Mouse (Mus musculus): ENCODE data around the gene Fut11. TPM values are rescaled to one million over a fixed set of nuclear protein-coding genes. Genes with fewer than 3 reads are reported as not detected.

Fut11 gene
- polyA plus RNA-seq, 1 experiment from 2014 or later, result 19.9 TPM

DNA sequence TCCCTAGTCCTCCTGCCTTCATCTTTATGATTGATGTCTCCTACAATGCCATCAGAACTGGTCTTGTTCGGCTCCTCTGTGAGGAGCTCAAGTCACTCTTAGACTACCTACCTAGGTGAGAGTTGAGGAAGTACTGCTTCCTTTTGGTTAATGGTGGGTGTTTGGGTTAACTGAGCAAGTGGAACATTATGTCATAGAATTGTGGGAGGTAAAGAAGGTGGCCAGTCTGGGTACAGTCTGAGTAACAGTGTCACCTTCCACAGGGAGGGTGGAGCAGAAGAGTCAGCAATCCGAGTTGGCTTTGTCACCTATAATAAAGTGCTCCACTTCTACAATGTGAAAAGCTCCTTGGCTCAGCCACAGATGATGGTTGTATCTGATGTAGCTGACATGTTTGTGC, 5.8 kb upstream of the Fut11 start:
- Histone ChIP-seq H3K4me3 (ENCODE audit: low read length) (no peak overlapping the region), H3K9ac (ENCODE audit: low read depth, low read length) (no peak overlapping the region), H3K4me1 (ENCODE audit: control insufficient read depth, insufficient read depth, low read length) (peaks cover 1% of the 10 kb centered on the region; the same call in 1 of the 2 replicates), H3K27ac (ENCODE audit: low read depth, low read length) (no peak overlapping the region), H3K4me2 (replicated peaks; ENCODE audit: low read depth, low read length) (no peak overlapping the region), H3K36me3 (ENCODE audit: control insufficient read depth, insufficient read depth, low read length) (peaks cover 99% of the 10 kb centered on the region), H3K9me3 (ENCODE audit: control insufficient read depth, low read length) (no peaks in the 10 kb centered on the region), H3K27me3 (ENCODE audit: control insufficient read depth, insufficient read depth, low read length) (no peaks in the 10 kb centered on the region)
- no peak for ATAC-seq (ENCODE audit: low FRiP score, low TSS enrichment)
- 80% methylated on average over 2 of the region's 2 CpGs for WGBS

DNA sequence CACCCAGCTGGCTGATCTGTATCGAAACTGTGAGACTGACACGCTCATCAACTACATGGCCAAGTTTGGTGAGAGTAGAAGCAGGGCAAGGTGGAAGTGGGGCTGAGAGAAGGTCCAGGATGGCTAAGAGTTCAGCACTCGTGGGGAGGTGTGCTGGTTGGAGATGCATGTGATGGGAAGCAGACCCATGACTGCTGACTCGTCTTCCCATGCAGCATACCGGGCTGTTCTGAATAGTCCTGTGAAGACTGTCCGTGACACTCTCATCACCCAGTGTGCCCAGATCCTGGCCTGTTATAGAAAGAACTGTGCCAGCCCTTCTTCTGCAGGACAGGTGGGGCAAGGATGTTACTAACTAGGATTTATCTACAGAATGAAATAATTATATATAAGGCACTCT, 3.0 kb upstream of the Fut11 start:
- Histone ChIP-seq H3K4me1 (ENCODE audit: control insufficient read depth, insufficient read depth, low read length) (peaks cover 14% of the 10 kb centered on the region), H3K27ac (ENCODE audit: low read depth, low read length) (no peak overlapping the region), H3K9ac (ENCODE audit: low read depth, low read length) (no peak overlapping the region), H3K9me3 (ENCODE audit: control insufficient read depth, low read length) (no peaks in the 10 kb centered on the region), H3K36me3 (ENCODE audit: control insufficient read depth, insufficient read depth, low read length) (peaks cover 75% of the 10 kb centered on the region), H3K27me3 (ENCODE audit: control insufficient read depth, insufficient read depth, low read length) (no peaks in the 10 kb centered on the region), H3K4me2 (replicated peaks; ENCODE audit: low read depth, low read length) (no peak overlapping the region), H3K4me3 (ENCODE audit: low read length) (no peak overlapping the region)
- ATAC-seq (ENCODE audit: low FRiP score, low TSS enrichment), result no peak
- 95% methylated on average over 6 of the region's 6 CpGs for WGBS

DNA sequence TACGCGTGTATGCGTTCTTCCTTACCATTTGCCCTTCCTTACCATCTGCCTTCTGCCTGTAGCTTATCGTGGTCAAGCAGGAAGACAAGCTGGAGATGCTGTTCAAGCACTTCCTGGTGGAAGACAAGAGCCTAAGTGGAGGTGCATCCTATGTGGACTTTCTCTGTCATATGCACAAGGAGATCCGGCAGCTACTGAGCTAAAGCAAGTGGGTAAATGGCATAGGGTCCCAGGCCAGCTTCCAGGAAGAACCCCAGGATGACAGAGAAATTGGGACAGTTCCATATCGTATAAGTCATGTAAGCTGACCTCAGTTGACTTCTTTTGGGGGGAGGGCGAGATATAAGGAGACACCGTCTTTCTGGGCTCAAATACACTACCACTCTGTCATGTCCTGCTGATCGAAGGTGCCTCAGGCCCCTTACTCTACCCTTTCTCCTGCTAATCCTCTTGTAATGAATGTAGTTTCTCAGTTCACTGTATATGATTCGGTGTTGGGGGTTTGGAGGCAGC, 1.1 kb upstream of the Fut11 start:
- ATAC-seq (ENCODE audit: low FRiP score, low TSS enrichment), result no peak
- Histone ChIP-seq H3K27me3 (ENCODE audit: control insufficient read depth, insufficient read depth, low read length) (no peaks in the 10 kb centered on the region), H3K4me1 (ENCODE audit: control insufficient read depth, insufficient read depth, low read length) (peaks cover 27% of the 10 kb centered on the region), H3K36me3 (ENCODE audit: control insufficient read depth, insufficient read depth, low read length) (peaks cover 64% of the 10 kb centered on the region), H3K4me3 (ENCODE audit: low read length) (no peak overlapping the region), H3K9ac (ENCODE audit: low read depth, low read length) (no peak overlapping the region), H3K27ac (ENCODE audit: low read depth, low read length) (no peak overlapping the region), H3K9me3 (ENCODE audit: control insufficient read depth, low read length) (no peaks in the 10 kb centered on the region), H3K4me2 (replicated peaks; ENCODE audit: low read depth, low read length) (no peak overlapping the region)
- 87% methylated on average over 10 of the region's 10 CpGs for WGBS

DNA sequence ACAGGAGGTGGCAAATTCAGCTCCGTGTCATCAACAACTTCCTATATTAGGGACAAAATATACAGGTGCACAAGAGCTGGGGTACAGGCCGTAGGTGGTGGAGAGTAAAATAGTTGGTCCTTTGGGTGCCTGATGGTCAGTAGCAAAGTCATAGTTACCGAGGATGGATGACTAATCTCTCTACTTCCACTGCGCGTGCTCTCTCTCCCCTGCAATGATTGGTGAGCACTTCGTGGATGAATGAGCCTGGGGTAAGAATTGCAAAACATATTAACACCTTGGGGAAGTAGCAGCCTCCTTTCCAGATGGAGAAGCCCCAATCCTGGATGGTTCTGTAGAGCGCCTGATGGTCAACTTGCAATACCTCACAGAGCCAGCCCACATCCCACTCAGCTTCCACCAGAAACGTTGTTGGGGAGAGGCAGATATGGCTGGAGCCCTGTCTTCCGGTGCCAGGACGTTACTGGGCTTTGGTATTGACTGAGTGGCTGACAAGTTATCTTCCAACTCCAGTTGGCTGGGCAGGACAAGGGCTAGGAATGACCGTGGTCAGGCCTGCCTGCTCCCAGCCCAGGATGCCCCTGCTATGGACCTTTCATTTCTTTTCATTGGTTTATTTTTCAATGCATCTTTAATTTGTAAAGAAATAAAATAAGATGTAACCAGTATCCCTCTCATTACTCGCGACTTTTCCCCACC, 434 bp upstream of the Fut11 start:
- Histone ChIP-seq H3K9me3 (ENCODE audit: control insufficient read depth, low read length) (no peaks in the 10 kb centered on the region), H3K4me3 (ENCODE audit: low read length) (peak overlapping the region; percentile 86), H3K36me3 (ENCODE audit: control insufficient read depth, insufficient read depth, low read length) (peaks cover 60% of the 10 kb centered on the region), H3K27me3 (ENCODE audit: control insufficient read depth, insufficient read depth, low read length) (no peaks in the 10 kb centered on the region), H3K9ac (ENCODE audit: low read depth, low read length) (peak overlapping the region; percentile 87), H3K4me1 (ENCODE audit: control insufficient read depth, insufficient read depth, low read length) (peaks cover 31% of the 10 kb centered on the region), H3K27ac (ENCODE audit: low read depth, low read length) (peak overlapping the region; percentile 98), H3K4me2 (replicated peaks; ENCODE audit: low read depth, low read length) (peak overlapping the region; percentile 80)
- 44% methylated on average over 13 of the region's 13 CpGs for WGBS
- peak; percentile 37; the same call in 1 of the 2 replicates for ATAC-seq (ENCODE audit: low FRiP score, low TSS enrichment)

DNA sequence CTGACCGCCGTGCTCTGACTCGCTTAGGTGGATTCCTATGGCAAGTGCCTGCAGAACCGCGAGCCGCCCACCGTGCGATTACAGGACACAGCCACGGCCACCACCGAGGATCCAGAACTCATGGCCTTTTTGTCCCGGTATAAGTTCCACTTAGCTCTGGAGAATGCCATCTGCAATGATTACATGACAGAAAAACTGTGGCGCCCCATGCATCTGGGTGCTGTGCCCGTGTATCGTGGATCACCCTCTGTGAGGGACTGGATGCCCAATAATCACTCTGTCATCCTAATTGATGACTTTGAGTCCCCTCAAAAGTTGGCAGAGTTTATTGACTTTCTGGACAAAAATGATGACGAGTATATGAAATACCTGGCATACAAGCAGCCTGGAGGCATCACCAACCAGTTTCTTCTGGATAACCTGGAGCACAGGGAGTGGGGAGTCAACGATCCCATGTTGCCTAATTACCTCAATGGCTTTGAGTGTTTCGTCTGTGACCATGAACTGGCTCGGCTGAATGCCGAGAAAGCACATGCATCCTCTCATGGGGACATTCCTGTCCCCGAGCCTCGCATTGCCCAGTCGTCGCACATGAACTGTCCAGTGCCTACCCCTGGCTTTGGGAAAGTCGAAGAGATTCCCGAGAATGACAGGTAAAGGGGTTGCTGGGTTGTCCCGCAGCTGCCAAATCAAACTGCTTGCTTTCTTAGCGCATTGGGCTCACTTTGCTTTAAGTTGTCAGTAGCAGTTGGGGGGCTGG, 1.2 kb downstream of the Fut11 start:
- H3K27ac ChIP-seq (ENCODE audit: low read depth, low read length), result peak overlapping the region; percentile 98
- no peaks in the 10 kb centered on the region for H3K27me3 ChIP-seq (ENCODE audit: control insufficient read depth, insufficient read depth, low read length)
- H3K4me2 ChIP-seq (replicated peaks; ENCODE audit: low read depth, low read length), result peak overlapping the region; percentile 80
- ATAC-seq (ENCODE audit: low FRiP score, low TSS enrichment), result no peak
- 12% methylated on average over 27 of the region's 27 CpGs for WGBS
- H3K4me3 ChIP-seq (ENCODE audit: low read length), result peak overlapping the region; percentile 86
- H3K36me3 ChIP-seq (ENCODE audit: control insufficient read depth, insufficient read depth, low read length), result peaks cover 45% of the 10 kb centered on the region
- H3K9me3 ChIP-seq (ENCODE audit: control insufficient read depth, low read length), result no peaks in the 10 kb centered on the region
- peak overlapping the region; percentile 87 for H3K9ac ChIP-seq (ENCODE audit: low read depth, low read length)
- H3K4me1 ChIP-seq (ENCODE audit: control insufficient read depth, insufficient read depth, low read length), result peaks cover 31% of the 10 kb centered on the region

DNA sequence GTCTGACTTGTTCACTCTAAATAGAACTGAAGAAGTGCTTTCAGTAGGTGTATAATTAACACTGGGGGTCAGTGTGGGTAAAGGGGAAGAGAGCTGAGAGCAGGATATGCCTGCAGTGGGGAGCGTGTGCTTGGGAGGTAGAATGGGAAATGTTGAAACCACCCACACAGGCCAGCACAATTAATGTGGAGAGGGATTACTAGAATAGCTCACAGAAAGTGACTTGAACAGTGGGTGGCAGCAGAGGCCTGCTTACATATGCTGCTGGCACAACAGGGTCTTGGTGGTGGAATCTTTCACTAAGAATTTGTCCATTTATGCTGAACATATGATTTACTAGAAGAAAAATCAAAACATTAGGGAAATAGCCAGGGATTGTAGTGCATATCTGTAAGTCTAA, 2.2 kb downstream of the Fut11 start:
- ATAC-seq (ENCODE audit: low FRiP score, low TSS enrichment), result no peak
- peak overlapping the region; percentile 86; the same call in 1 of the 2 replicates for H3K4me3 ChIP-seq (ENCODE audit: low read length)
- no peak overlapping the region for H3K27ac ChIP-seq (ENCODE audit: low read depth, low read length)
- H3K4me1 ChIP-seq (ENCODE audit: control insufficient read depth, insufficient read depth, low read length), result peaks cover 41% of the 10 kb centered on the region
- H3K4me2 ChIP-seq (replicated peaks; ENCODE audit: low read depth, low read length), result peak overlapping the region; percentile 80
- H3K9ac ChIP-seq (ENCODE audit: low read depth, low read length), result peak overlapping the region; percentile 14; the same call in 1 of the 2 replicates
- peaks cover 35% of the 10 kb centered on the region for H3K36me3 ChIP-seq (ENCODE audit: control insufficient read depth, insufficient read depth, low read length)
- 21% methylated on average over 1 of the region's 1 CpGs for WGBS
- H3K9me3 ChIP-seq (ENCODE audit: control insufficient read depth, low read length), result no peaks in the 10 kb centered on the region
- H3K27me3 ChIP-seq (ENCODE audit: control insufficient read depth, insufficient read depth, low read length), result no peaks in the 10 kb centered on the region

DNA sequence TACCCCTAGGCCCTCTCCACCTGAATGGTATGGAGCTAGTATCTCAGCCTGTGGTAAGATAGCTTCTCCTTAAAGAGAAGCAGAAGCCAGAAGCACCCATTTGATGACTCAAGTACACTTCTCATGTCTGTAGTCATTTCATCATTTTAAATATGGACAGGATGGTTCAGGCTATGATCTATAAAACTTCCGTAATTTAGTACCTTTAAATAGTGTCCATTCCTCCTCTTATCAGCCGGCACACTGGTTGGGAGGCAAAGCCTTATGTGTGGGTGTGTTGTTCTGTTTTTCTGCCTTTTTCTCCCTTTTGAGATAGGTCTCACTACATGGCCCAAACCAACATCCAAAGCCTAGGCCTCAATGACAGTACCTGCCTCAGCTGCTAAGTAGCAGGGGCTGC, 3.7 kb downstream of the Fut11 start:
- WGBS, result 87% methylated on average over 2 of the region's 2 CpGs
- no peak overlapping the region for H3K27ac ChIP-seq (ENCODE audit: low read depth, low read length)

DNA sequence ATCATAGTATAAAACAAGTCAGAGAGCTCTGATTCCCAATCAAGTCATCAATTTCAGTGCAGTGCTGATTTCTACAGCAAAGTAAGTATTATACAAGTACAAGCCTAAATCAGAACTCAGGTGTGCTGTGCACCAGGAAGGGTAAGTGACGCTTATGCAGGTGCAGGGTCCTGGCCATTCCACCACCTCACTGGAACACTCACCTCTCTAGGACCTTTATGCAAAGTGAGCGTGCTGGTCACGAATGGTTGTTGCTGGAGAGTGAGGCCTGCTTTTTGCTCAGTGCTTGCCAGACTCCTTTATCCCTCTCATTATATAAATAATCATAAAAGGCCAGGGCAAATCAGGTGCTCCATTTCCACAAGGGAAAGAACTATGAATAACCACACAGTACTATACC, 5.6 kb downstream of the Fut11 start:
- no peak for ATAC-seq (ENCODE audit: low FRiP score, low TSS enrichment)
- Histone ChIP-seq H3K9me3 (ENCODE audit: control insufficient read depth, low read length) (no peaks in the 10 kb centered on the region), H3K4me2 (replicated peaks; ENCODE audit: low read depth, low read length) (no peak overlapping the region), H3K27ac (ENCODE audit: low read depth, low read length) (no peak overlapping the region), H3K4me3 (ENCODE audit: low read length) (no peak overlapping the region), H3K27me3 (ENCODE audit: control insufficient read depth, insufficient read depth, low read length) (no peaks in the 10 kb centered on the region), H3K36me3 (ENCODE audit: control insufficient read depth, insufficient read depth, low read length) (peaks cover 23% of the 10 kb centered on the region), H3K9ac (ENCODE audit: low read depth, low read length) (no peak overlapping the region), H3K4me1 (ENCODE audit: control insufficient read depth, insufficient read depth, low read length) (peaks cover 42% of the 10 kb centered on the region)
- WGBS, result 79% methylated on average over 3 of the region's 3 CpGs

More for the DNA sequence above, 3.7 kb downstream of the Fut11 start:
- no peaks in the 10 kb centered on the region for H3K27me3 ChIP-seq (ENCODE audit: control insufficient read depth, insufficient read depth, low read length)
- H3K4me1 ChIP-seq (ENCODE audit: control insufficient read depth, insufficient read depth, low read length), result peaks cover 43% of the 10 kb centered on the region
- H3K4me3 ChIP-seq (ENCODE audit: low read length), result no peak overlapping the region
- peaks cover 19% of the 10 kb centered on the region for H3K36me3 ChIP-seq (ENCODE audit: control insufficient read depth, insufficient read depth, low read length)
- no peak for ATAC-seq (ENCODE audit: low FRiP score, low TSS enrichment)
- H3K4me2 ChIP-seq (replicated peaks; ENCODE audit: low read depth, low read length), result 0 out of 2 replicates have a peak overlapping the region, but pooled peaks have one; percentile 1
- no peak overlapping the region for H3K9ac ChIP-seq (ENCODE audit: low read depth, low read length)
- no peaks in the 10 kb centered on the region for H3K9me3 ChIP-seq (ENCODE audit: control insufficient read depth, low read length)

DNA sequence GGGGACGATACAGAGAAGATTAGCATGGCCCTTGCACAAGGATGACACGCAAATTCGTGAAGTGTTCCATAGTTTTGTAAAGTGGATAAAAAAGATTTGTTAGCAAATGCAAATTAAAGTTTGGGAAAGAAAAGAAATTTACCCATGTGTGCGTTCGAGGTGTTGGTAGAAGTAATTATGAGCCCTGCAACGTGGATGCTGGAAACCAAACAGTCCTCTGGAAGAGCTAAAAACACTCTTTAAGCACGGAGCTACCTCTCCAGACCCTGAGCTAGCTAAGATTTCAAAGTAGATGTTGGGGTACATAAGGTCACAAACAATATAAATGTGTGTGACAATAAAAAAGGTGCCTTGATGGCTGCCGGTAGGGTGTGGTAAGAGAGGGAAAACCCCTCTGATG, 6.8 kb downstream of the Fut11 start:
- Histone ChIP-seq H3K9me3 (ENCODE audit: control insufficient read depth, low read length) (no peaks in the 10 kb centered on the region), H3K27me3 (ENCODE audit: control insufficient read depth, insufficient read depth, low read length) (no peaks in the 10 kb centered on the region), H3K4me2 (replicated peaks; ENCODE audit: low read depth, low read length) (peak overlapping the region; percentile 63), H3K36me3 (ENCODE audit: control insufficient read depth, insufficient read depth, low read length) (peaks cover 23% of the 10 kb centered on the region), H3K4me1 (ENCODE audit: control insufficient read depth, insufficient read depth, low read length) (peaks cover 35% of the 10 kb centered on the region), H3K4me3 (ENCODE audit: low read length) (peak overlapping the region; percentile 90), H3K27ac (ENCODE audit: low read depth, low read length) (no peak overlapping the region), H3K9ac (ENCODE audit: low read depth, low read length) (peak overlapping the region; percentile 89; the same call in 1 of the 2 replicates)
- ATAC-seq (ENCODE audit: low FRiP score, low TSS enrichment), result no peak
- 78% methylated on average over 8 of the region's 8 CpGs for WGBS
